In the genomic region with DNA sequence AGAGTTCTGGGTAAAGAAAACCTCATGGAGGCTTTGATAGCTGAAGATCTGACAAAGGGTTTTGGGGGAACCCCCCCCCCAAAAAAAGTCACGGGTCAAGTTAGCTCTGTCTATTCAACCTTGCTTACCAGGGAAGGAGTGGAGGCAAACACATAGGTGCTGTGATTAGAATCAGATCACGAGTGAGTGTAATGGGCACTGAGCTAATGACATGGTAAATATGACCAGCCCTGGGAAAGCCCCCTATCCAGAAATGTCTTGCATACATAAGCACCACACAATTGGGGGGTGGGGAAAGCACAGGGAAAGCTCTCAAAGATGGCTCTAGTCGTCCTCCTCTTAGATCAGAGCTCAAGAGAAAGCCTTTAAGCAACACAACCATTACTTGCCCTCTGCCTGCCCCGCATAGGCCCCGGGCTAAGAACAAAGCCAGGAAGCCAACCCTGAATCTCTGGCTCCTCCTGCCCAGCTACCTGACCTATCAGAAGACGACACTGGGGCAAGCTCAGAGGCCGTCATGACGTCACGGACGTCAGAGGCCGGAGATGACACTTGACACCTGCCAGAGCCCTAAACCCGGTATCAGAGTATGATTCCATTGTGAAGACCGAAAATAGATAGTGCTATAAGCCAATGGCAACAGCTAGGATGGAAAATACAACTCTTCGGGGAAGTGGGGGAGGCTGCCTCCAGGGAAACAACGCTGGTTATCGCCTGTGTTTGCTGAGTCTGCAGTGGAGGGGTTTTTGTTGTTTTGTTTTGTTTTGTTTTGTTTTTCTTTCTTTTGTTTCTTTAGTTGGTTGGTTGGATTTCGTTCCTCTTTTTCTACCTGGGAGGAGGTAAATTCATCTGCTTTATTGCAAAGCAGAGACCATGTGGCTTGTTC, we compare ENCODE assay signal across 1 mouse cellular context.
A peak's percentile ranks its signal among the peaks of the same experiment; 100 is the strongest.
TF ChIP-seq lines count a peak whose summit lies in the region.

No protein-coding gene starts in this region.

TF ChIP-seq in CH12.LX, 34 proteins besides CTCF, POLR2A, EP300 and RAD21 (continued from another document):
- TF ChIP-seq MAFK (IDR thresholded peaks at IDR 0.05; ENCODE audit: insufficient replicate concordance, low read length) (peak; percentile 58; the same call in 1 of the 2 replicates), NRF1 (IDR thresholded peaks at IDR 0.05; ENCODE audit: low read depth, low read length) (peak; percentile 69), IRF4 (IDR thresholded peaks at IDR 0.05; ENCODE audit: low read depth, low read length) (peak; percentile 40), ZMIZ1 (IDR thresholded peaks at IDR 0.05; ENCODE audit: low read depth, low read length) (peak; percentile 88), SIN3A (IDR thresholded peaks at IDR 0.05; ENCODE audit: low read length) (peak; percentile 31; the same call in 1 of the 2 replicates)
